Mouse (Mus musculus): ENCODE data around the gene Hpcal1. TPM values are rescaled to one million over a fixed set of nuclear protein-coding genes. Genes with fewer than 3 reads are reported as not detected.

Hpcal1 gene
- total RNA-seq, 2 experiments from 2014 or later: 54.9 to 65.3 TPM

- DNase-seq (ENCODE audit: extremely low spot score in 1 of 2, low spot score in 1 of 2): no peak
These were observed 21.2 kb downstream of the Hpcal1 start for GRCm38 (mm10) chr12:17711731-17712388.

- no peak for DNase-seq (ENCODE audit: extremely low spot score in 1 of 2, low spot score in 1 of 2)
These were observed 21.9 kb downstream of the Hpcal1 start for GRCm38 (mm10) chr12:17712571-17712970.

GRCm38 (mm10) chr12:17715720-17716478 is 25.2 kb downstream of the Hpcal1 start:
- no peak for DNase-seq (ENCODE audit: extremely low spot score in 1 of 2, low spot score in 1 of 2)

GRCm38 (mm10) chr12:17717257-17717656 is 26.6 kb downstream of the Hpcal1 start:
- no peak for DNase-seq (ENCODE audit: extremely low spot score in 1 of 2, low spot score in 1 of 2)

- no peak for DNase-seq (ENCODE audit: extremely low spot score in 1 of 2, low spot score in 1 of 2)
These were observed 27.5 kb downstream of the Hpcal1 start for GRCm38 (mm10) chr12:17718146-17718545.

- DNase-seq (ENCODE audit: extremely low spot score in 1 of 2, low spot score in 1 of 2): no peak
These were observed 30.4 kb downstream of the Hpcal1 start for GRCm38 (mm10) chr12:17721058-17721457.

GRCm38 (mm10) chr12:17722452-17723181 is 32.0 kb downstream of the Hpcal1 start:
- no peak for DNase-seq (ENCODE audit: extremely low spot score in 1 of 2, low spot score in 1 of 2)

- DNase-seq (ENCODE audit: extremely low spot score in 1 of 2, low spot score in 1 of 2): no peak
These were observed 32.5 kb downstream of the Hpcal1 start for GRCm38 (mm10) chr12:17723182-17723570.

- DNase-seq (ENCODE audit: extremely low spot score in 1 of 2, low spot score in 1 of 2): no peak
These were observed 33.3 kb downstream of the Hpcal1 start for GRCm38 (mm10) chr12:17723999-17724398.

- DNase-seq (ENCODE audit: extremely low spot score in 1 of 2, low spot score in 1 of 2): no peak
These were observed 33.9 kb downstream of the Hpcal1 start for GRCm38 (mm10) chr12:17724412-17725090.

- DNase-seq (ENCODE audit: extremely low spot score in 1 of 2, low spot score in 1 of 2): no peak
These were observed 34.9 kb downstream of the Hpcal1 start for GRCm38 (mm10) chr12:17725592-17725991.

GRCm38 (mm10) chr12:17726576-17727320 is 36.1 kb downstream of the Hpcal1 start:
- DNase-seq (ENCODE audit: extremely low spot score in 1 of 2, low spot score in 1 of 2): no peak

GRCm38 (mm10) chr12:17727676-17728339 is 37.2 kb downstream of the Hpcal1 start:
- no peak for DNase-seq (ENCODE audit: extremely low spot score in 1 of 2, low spot score in 1 of 2)

- no peak for DNase-seq (ENCODE audit: extremely low spot score in 1 of 2, low spot score in 1 of 2)
These were observed 38.7 kb downstream of the Hpcal1 start for GRCm38 (mm10) chr12:17729211-17729900.

- DNase-seq (ENCODE audit: extremely low spot score in 1 of 2, low spot score in 1 of 2): no peak
These were observed 41.4 kb downstream of the Hpcal1 start for GRCm38 (mm10) chr12:17732006-17732405.

GRCm38 (mm10) chr12:17732546-17732945 is 41.9 kb downstream of the Hpcal1 start:
- DNase-seq (ENCODE audit: extremely low spot score in 1 of 2, low spot score in 1 of 2): no peak

GRCm38 (mm10) chr12:17733114-17733904 is 42.7 kb downstream of the Hpcal1 start:
- no peak for DNase-seq (ENCODE audit: extremely low spot score in 1 of 2, low spot score in 1 of 2)

GRCm38 (mm10) chr12:17736396-17736795 is 45.7 kb downstream of the Hpcal1 start:
- DNase-seq (ENCODE audit: extremely low spot score in 1 of 2, low spot score in 1 of 2): no peak

All from layer of hippocampus, postnatal 25 days (tissue).